Mouse (Mus musculus): Measurements from ENCODE around the gene Klk1b8. TPM values are rescaled to one million over a fixed set of nuclear protein-coding genes. Genes with fewer than 3 reads are reported as not detected.

The Klk1b8 gene
- not detected for polyA plus RNA-seq (2012; fragmentation: generic; extraction: Trizol)

DNA sequence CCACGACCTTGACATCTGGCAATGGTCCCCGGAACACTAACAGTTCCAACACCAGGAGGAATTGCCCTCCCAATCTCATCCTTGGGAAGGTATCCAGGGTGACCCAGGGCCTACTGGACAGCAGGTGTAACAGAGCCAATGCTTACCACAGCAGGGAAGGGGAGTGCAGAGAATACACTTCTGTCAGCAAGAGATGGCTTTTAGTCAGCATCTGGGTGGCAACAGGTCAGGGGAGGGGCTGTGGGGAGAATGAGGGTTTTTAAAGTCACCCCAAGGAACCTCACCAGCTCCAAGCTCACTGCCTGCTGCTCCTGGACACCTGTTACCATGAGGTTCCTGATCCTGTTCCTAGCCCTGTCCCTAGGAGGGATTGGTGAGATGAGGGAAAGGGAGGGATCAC, at the start of gene Klk1b8:
Gene Klk1b8, plus strand, starts transcription at position 301 of the 400 bp plus-strand sequence.
- H3K36me3 ChIP-seq (ENCODE audit: control insufficient read depth, insufficient read depth), result no peaks in the 10 kb centered on the region
- H3K79me2 ChIP-seq (ENCODE audit: control insufficient read depth, insufficient read depth), result no peaks in the 10 kb centered on the region
- H3K4me3 ChIP-seq, result no peak within 1 kb of the TSS
- H3ac ChIP-seq (ENCODE audit: control insufficient read depth, insufficient read length), result no peak within 1 kb of the TSS
- no peaks in the 10 kb centered on the region for H3K27me3 ChIP-seq (ENCODE audit: control insufficient read depth, insufficient read depth, insufficient read length)
- TF ChIP-seq USF1 (IDR thresholded peaks at IDR 0.05; ENCODE audit: low read depth) (no peak), MYOD1 (IDR thresholded peaks at IDR 0.05; ENCODE audit: control insufficient read depth in 1 of 3, insufficient read length in 2 of 3, low read depth in 2 of 3) (no peak), MAX (IDR thresholded peaks at IDR 0.05; ENCODE audit: low read depth) (no peak), POLR2A (IDR thresholded peaks at IDR 0.05; ENCODE audit: insufficient read length, low read depth) (no peak), POLR2AphosphoS2 (IDR thresholded peaks at IDR 0.05; ENCODE audit: insufficient read length, low read depth) (no peak), MYOG (IDR thresholded peaks at IDR 0.05; ENCODE audit: control insufficient read depth in 1 of 3, insufficient read depth in 1 of 3, insufficient read length in 2 of 3, low read depth in 2 of 3) (no peak), E2F4 (IDR thresholded peaks at IDR 0.05; ENCODE audit: insufficient read depth) (no peak), TCF3 (IDR thresholded peaks at IDR 0.05; ENCODE audit: insufficient read length, low read depth) (no peak), TCF12 (IDR thresholded peaks at IDR 0.05; ENCODE audit: insufficient read depth, poor library complexity, severe bottlenecking) (no peak), REST (IDR thresholded peaks at IDR 0.05; ENCODE audit: insufficient read depth, insufficient read length) (no peak), SRF (IDR thresholded peaks at IDR 0.05; ENCODE audit: control insufficient read depth, insufficient read length, low read depth) (no peak), CEBPB (IDR thresholded peaks at IDR 0.05; ENCODE audit: insufficient read depth, poor library complexity, severe bottlenecking) (no peak)
- no peak within 1 kb of the TSS for H3K4me2 ChIP-seq (ENCODE audit: low read depth)

DNA sequence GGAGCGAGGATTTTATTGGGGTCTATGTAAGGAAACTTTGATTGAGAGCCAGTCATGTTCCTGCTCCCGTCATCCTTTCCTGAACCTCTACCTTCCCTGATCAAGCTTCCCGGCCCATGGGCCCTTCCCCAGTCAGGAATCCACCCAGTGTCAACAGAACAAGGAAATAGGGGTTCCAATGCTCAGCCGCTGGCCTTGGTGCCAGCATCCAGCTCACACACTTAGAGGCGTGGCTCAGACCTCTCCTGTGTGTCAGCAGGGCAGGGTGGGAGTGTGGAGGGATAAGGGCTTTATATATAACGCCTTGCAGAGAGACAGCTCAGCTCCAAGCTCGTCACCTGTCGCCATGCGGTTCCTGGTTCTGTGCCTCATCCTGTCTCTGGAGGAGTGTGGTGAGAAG, 35.6 kb upstream of the Klk1b8 start:
- H3K27me3 ChIP-seq (ENCODE audit: control insufficient read depth, insufficient read depth, insufficient read length), result no peaks in the 10 kb centered on the region
- no peak overlapping the region for H3K4me3 ChIP-seq
- TF ChIP-seq E2F4 (IDR thresholded peaks at IDR 0.05; ENCODE audit: insufficient read depth) (no peak), TCF12 (IDR thresholded peaks at IDR 0.05; ENCODE audit: insufficient read depth, poor library complexity, severe bottlenecking) (no peak), POLR2AphosphoS2 (IDR thresholded peaks at IDR 0.05; ENCODE audit: insufficient read length, low read depth) (no peak), TCF3 (IDR thresholded peaks at IDR 0.05; ENCODE audit: insufficient read length, low read depth) (no peak), POLR2A (IDR thresholded peaks at IDR 0.05; ENCODE audit: insufficient read length, low read depth) (no peak), REST (IDR thresholded peaks at IDR 0.05; ENCODE audit: insufficient read depth, insufficient read length) (no peak), MYOD1 (IDR thresholded peaks at IDR 0.05; ENCODE audit: control insufficient read depth in 1 of 3, insufficient read length in 2 of 3, low read depth in 2 of 3) (no peak), SRF (IDR thresholded peaks at IDR 0.05; ENCODE audit: control insufficient read depth, insufficient read length, low read depth) (no peak), USF1 (IDR thresholded peaks at IDR 0.05; ENCODE audit: low read depth) (no peak), MAX (IDR thresholded peaks at IDR 0.05; ENCODE audit: low read depth) (no peak), CEBPB (IDR thresholded peaks at IDR 0.05; ENCODE audit: insufficient read depth, poor library complexity, severe bottlenecking) (no peak), MYOG (IDR thresholded peaks at IDR 0.05; ENCODE audit: control insufficient read depth in 1 of 3, insufficient read depth in 1 of 3, insufficient read length in 2 of 3, low read depth in 2 of 3) (no peak)
- H3K4me2 ChIP-seq (ENCODE audit: low read depth), result no peak overlapping the region
- no peaks in the 10 kb centered on the region for H3K79me2 ChIP-seq (ENCODE audit: control insufficient read depth, insufficient read depth)
- H3K36me3 ChIP-seq (ENCODE audit: control insufficient read depth, insufficient read depth), result no peaks in the 10 kb centered on the region
- H3ac ChIP-seq (ENCODE audit: control insufficient read depth, insufficient read length), result no peak overlapping the region

DNA sequence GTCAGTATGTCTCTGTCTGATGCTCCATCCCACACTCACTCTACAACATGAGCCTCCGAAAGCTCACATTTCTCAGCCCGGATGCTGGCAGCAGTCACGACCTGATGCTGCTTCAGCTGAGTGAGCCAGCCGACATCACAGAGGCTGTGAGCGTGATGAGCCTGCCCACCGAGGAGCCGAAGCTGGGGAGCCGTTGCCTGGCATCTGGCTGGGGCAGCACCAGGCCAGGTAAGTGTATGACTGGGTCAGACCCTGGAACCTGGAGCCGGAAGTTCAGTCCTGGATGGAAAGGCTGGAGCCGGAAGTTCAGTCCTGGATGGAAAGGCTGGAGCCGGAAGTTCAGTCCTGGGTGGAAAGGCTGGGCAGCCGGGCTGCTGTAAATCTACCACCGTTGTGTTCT, 32.0 kb upstream of the Klk1b8 start:
- H3ac ChIP-seq (ENCODE audit: control insufficient read depth, insufficient read length), result no peak overlapping the region
- H3K79me2 ChIP-seq (ENCODE audit: control insufficient read depth, insufficient read depth), result no peaks in the 10 kb centered on the region
- TF ChIP-seq MAX (IDR thresholded peaks at IDR 0.05; ENCODE audit: low read depth) (no peak), SRF (IDR thresholded peaks at IDR 0.05; ENCODE audit: control insufficient read depth, insufficient read length, low read depth) (no peak), POLR2A (IDR thresholded peaks at IDR 0.05; ENCODE audit: insufficient read length, low read depth) (no peak), CEBPB (IDR thresholded peaks at IDR 0.05; ENCODE audit: insufficient read depth, poor library complexity, severe bottlenecking) (no peak), USF1 (IDR thresholded peaks at IDR 0.05; ENCODE audit: low read depth) (no peak), TCF12 (IDR thresholded peaks at IDR 0.05; ENCODE audit: insufficient read depth, poor library complexity, severe bottlenecking) (no peak), TCF3 (IDR thresholded peaks at IDR 0.05; ENCODE audit: insufficient read length, low read depth) (no peak), MYOD1 (IDR thresholded peaks at IDR 0.05; ENCODE audit: control insufficient read depth in 1 of 3, insufficient read length in 2 of 3, low read depth in 2 of 3) (no peak), MYOG (IDR thresholded peaks at IDR 0.05; ENCODE audit: control insufficient read depth in 1 of 3, insufficient read depth in 1 of 3, insufficient read length in 2 of 3, low read depth in 2 of 3) (no peak), E2F4 (IDR thresholded peaks at IDR 0.05; ENCODE audit: insufficient read depth) (no peak), REST (IDR thresholded peaks at IDR 0.05; ENCODE audit: insufficient read depth, insufficient read length) (no peak), POLR2AphosphoS2 (IDR thresholded peaks at IDR 0.05; ENCODE audit: insufficient read length, low read depth) (no peak)
- H3K4me2 ChIP-seq (ENCODE audit: low read depth), result no peak overlapping the region
- no peak overlapping the region for H3K4me3 ChIP-seq
- H3K27me3 ChIP-seq (ENCODE audit: control insufficient read depth, insufficient read depth, insufficient read length), result no peaks in the 10 kb centered on the region
- H3K36me3 ChIP-seq (ENCODE audit: control insufficient read depth, insufficient read depth), result no peaks in the 10 kb centered on the region

DNA sequence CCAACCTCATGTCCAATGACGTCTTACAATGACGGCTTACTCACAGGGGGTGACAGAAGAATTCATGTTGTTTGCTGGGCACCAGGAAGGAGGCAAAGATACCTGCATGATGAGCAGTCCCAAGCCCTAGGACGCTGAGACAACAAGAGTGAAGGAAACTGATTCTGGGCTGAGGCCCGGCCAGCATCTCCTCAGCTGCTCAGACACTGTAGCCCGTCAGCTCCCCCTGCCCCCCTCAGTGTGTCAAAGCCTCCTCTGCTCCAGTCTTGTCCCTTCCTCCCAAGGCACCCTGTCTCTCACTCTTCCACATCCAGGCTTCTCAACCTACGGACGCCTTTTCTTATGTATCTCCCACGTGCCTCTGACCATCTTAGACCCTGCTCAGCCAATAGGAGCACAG, 31.6 kb upstream of the Klk1b8 start:
- H3K4me2 ChIP-seq (ENCODE audit: low read depth), result no peak overlapping the region
- H3K79me2 ChIP-seq (ENCODE audit: control insufficient read depth, insufficient read depth), result no peaks in the 10 kb centered on the region
- no peak overlapping the region for H3K4me3 ChIP-seq
- H3K36me3 ChIP-seq (ENCODE audit: control insufficient read depth, insufficient read depth), result no peaks in the 10 kb centered on the region
- H3K27me3 ChIP-seq (ENCODE audit: control insufficient read depth, insufficient read depth, insufficient read length), result no peaks in the 10 kb centered on the region
- no peak overlapping the region for H3ac ChIP-seq (ENCODE audit: control insufficient read depth, insufficient read length)
- TF ChIP-seq POLR2AphosphoS2 (IDR thresholded peaks at IDR 0.05; ENCODE audit: insufficient read length, low read depth) (no peak), SRF (IDR thresholded peaks at IDR 0.05; ENCODE audit: control insufficient read depth, insufficient read length, low read depth) (no peak), USF1 (IDR thresholded peaks at IDR 0.05; ENCODE audit: low read depth) (no peak), MYOG (IDR thresholded peaks at IDR 0.05; ENCODE audit: control insufficient read depth in 1 of 3, insufficient read depth in 1 of 3, insufficient read length in 2 of 3, low read depth in 2 of 3) (no peak), TCF12 (IDR thresholded peaks at IDR 0.05; ENCODE audit: insufficient read depth, poor library complexity, severe bottlenecking) (no peak), TCF3 (IDR thresholded peaks at IDR 0.05; ENCODE audit: insufficient read length, low read depth) (no peak), POLR2A (IDR thresholded peaks at IDR 0.05; ENCODE audit: insufficient read length, low read depth) (no peak)

Measured in myocyte (in vitro differentiated cells).